Mouse (Mus musculus) Patski (cell line): Measurements from ENCODE around the gene Faim2. TPM values are rescaled to one million over a fixed set of nuclear protein-coding genes. Genes with fewer than 3 reads are reported as not detected.

ENCODE experiments used
- ATAC-seq: fragments of 100-300 bp; one replicate; pipeline ENCODE4 v1.8.0; 2021
- CTCF ChIA-PET: fragments of 350-600 bp; sonication (Branson Sonifier 250); formaldehyde crosslinking; loops from one replicate; lab custom pipeline; 2022; ENCODE audit warnings: inconsistent platforms; lab: Charles Lee
- POLR2A ChIA-PET: fragments of 350-600 bp; sonication (Branson Sonifier 250); formaldehyde crosslinking; loops from one replicate; lab custom pipeline; 2022; ENCODE audit warnings: antibody characterized with exemption, inconsistent platforms; lab: Charles Lee
- DNase-seq: peaks from one replicate; pipeline ENCODE4 v3.0.0-alpha.2; 2011; ENCODE audit warnings: low read depth, low spot score
- H3K27me3 ChIP-seq: fragments of 371-371 bp; one replicate; pipeline ENCODE4 v1.5.1; 2021
- CTCF ChIP-seq: fragments of 100-300 bp; IDR thresholded peaks from one replicate; pipeline ENCODE4 v1.5.1; 2021
- in situ Hi-C: fragments of 300-500 bp; cut with MboI; formaldehyde crosslinking; loops from 3 replicates; pipeline ENCODE4 v1.11.1; 2018; ENCODE audit warnings: low pct_unique_long_range_greater_than_20kb, mixed read lengths
- polyA plus RNA-seq: library from polyadenylated mRNA; unstranded; gene quantifications from one replicate; pipeline ENCODE4 v1.2.3, GENCODE M21; 2021

The Faim2 gene
- polyA plus RNA-seq, 1 experiment from 2014 or later: 0.13 TPM

DNA sequence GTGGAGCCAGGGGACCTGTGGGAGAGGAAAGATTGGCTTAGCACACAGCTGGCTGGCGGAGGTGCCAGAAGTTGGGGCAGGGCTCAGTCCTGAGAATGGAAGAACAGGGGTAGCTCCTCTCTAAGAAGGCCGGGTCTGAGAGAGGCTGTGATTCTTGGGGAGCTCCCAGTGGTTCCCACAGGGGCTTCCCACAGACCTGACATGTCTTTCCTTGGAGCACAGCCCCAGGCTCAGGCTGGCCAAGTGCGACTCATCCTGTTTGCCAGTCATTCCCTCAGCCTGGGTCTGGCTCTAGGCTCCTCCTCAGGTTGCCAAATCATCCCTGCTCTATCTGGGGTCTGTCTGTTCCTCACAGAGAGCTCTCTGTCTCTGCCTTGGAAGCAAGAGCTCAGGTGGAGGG, 17.3 kb downstream of the Faim2 start:
- no peaks in the 10 kb centered on the region for H3K27me3 ChIP-seq
- ChIA-PET CTCF (interaction anchor here (0.6 kb wide), 1 partner anchor 17 kb away, joined by 3 read pairs; the partner anchor contains the start of gene Faim2), POLR2A (no interaction called here)
- in situ Hi-C loops: no loop called here
- TF ChIP-seq CTCF: no peak
- no peak for ATAC-seq
- no peak for DNase-seq

DNA sequence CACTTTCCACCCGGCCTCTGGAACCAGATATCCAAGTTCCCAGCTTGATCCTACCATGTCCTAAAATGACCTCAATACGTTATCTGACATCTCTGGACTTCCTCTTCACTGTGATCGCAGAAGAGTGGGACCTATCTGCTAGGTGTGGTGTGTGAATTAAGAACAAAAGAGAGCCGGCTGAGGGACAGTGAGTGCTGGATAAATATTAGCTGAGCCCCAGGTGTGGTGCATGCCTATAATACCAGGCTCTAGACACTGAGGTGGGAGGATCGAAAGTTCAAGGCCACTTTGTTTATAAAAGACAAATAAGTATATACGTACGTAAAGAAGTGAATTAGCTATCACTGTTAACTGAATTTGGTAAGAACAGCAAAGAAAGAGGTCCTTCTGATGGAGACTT, 18.1 kb downstream of the Faim2 start:
- CTCF ChIA-PET: interaction anchor here (0.6 to 0.9 kb wide), 2 partner anchors 8 to 18 kb away, joined by 3 read pairs; partner anchors contain the start of gene Faim2
- ATAC-seq (no peak), DNase-seq (no peak)
- no peak for TF ChIP-seq CTCF
- in situ Hi-C loops: no loop called here
- POLR2A ChIA-PET: no interaction called here
- H3K27me3 ChIP-seq: no peaks in the 10 kb centered on the region

DNA sequence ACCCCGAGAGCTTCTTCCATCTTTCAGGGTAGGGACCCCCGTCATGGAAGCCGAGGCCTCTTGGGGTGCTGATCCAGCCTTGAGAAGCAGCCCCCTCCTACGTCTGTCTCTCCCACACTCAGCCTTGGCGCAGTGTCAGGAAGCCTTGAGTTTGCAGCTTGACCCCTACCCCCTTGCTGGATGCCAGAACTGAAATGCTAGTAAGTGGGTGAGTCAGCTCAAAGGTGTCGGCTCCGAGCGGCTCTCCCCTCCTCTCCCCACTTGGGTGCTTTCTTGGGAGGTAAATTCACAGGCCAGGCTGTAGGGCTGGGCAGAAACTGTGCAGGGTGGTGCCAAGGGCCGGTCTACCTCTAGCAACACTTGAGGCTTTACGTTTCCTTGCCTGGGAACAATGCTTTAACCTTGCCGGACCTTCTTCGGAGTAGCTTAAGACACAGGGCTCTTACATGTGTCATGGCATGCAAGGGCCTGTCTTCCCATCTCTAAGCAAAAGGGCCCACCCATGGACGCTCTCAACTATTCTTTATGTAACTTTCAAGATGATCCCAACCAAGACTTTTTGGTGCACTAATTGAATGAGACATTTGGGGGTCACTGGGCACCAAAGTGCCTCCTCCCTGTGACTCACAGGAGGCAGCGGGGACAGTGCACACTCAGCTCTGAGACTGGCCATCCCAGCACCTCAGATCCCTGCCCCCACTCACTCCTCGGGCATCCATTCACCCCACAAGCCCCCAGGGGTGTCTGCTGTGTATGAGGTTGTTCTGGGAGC, 22.5 kb downstream of the Faim2 start:
- H3K27me3 ChIP-seq: no peaks in the 10 kb centered on the region
- POLR2A ChIA-PET: no interaction called here
- CTCF ChIA-PET: interaction anchor here (1.0 kb wide), 1 partner anchor 183 kb away, joined by 3 read pairs; no protein-coding TSS in a partner anchor
- DNase-seq (peak; percentile 4), ATAC-seq (no peak)
- TF ChIP-seq CTCF: no peak
- in situ Hi-C loops: no loop called here

GRCm38 (mm10) chr15:99503256-99503655, 24.7 kb downstream of the Faim2 start:
- in situ Hi-C loops: no loop called here
- ChIA-PET CTCF (interaction anchor here (1.3 to 2.0 kb wide), 2 partner anchors 91 to 93 kb away, joined by 4 to 6 read pairs; no protein-coding TSS in a partner anchor), POLR2A (interaction anchor here (1.1 kb wide), 1 partner anchor 90 kb away, joined by 3 read pairs; no protein-coding TSS in a partner anchor)
- no peak for DNase-seq
- TF ChIP-seq CTCF: no peak
- no peak for ATAC-seq
- no peaks in the 10 kb centered on the region for H3K27me3 ChIP-seq

DNA sequence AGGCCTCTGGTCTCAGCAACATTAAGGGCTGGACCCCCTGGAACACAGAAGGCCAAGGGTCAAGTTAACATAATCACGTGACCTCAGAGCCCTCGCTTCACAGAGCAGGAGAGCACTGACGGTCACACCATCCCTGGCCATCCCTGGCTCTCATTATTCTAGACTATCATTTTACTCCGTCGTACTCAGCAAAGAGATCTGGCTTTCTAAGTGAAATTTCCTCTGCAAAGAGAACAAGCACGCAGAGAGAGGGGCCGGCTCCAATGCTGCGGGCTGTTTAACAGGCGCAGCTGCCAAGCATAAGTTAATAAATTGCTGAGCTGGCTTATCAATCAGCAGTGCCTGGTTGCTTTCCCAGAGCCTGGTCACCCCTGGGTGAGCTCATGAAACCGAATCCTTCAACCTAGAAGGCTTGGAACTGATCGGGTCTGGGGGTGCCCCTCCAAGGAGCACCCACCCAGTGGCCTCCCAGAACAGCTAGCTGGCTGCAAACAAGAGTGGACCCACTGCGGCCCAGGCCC, 25.6 kb downstream of the Faim2 start:
- ChIA-PET CTCF (interaction anchor here (2.0 kb wide), 1 partner anchor 92 kb away, joined by 4 read pairs; no protein-coding TSS in a partner anchor), POLR2A (interaction anchor here (1.1 kb wide), 1 partner anchor 91 kb away, joined by 3 read pairs; no protein-coding TSS in a partner anchor)
- in situ Hi-C loops: no loop called here
- no peak for TF ChIP-seq CTCF
- DNase-seq: no peak
- ATAC-seq: no peak
- no peaks in the 10 kb centered on the region for H3K27me3 ChIP-seq

GRCm38 (mm10) chr15:99501292-99502260, 26.4 kb downstream of the Faim2 start:
- ATAC-seq: no peak
- CTCF ChIA-PET: interaction anchor here (1.3 to 7.0 kb wide), 2 partner anchors 30 to 93 kb away, joined by 4 to 50 read pairs; no protein-coding TSS in a partner anchor
- POLR2A ChIA-PET: interaction anchor here (0.6 kb wide), 1 partner anchor 34 kb away, joined by 5 read pairs; no protein-coding TSS in a partner anchor
- no peak for DNase-seq
- no peaks in the 10 kb centered on the region for H3K27me3 ChIP-seq
- in situ Hi-C loops: no loop called here
- TF ChIP-seq CTCF: no peak

- in situ Hi-C loops: no loop called here
- ChIA-PET CTCF (interaction anchor here (1.3 to 7.0 kb wide), 2 partner anchors 31 to 94 kb away, joined by 4 to 50 read pairs; no protein-coding TSS in a partner anchor), POLR2A (interaction anchor here (0.5 kb wide), 1 partner anchor 267 kb away, joined by 4 read pairs; no protein-coding TSS in a partner anchor)
- ATAC-seq (no peak), DNase-seq (no peak)
- no peaks in the 10 kb centered on the region for H3K27me3 ChIP-seq
- no peak for TF ChIP-seq CTCF
Measured at GRCm38 (mm10) chr15:99500320-99500719, 27.6 kb downstream of the Faim2 start.

GRCm38 (mm10) chr15:99499726-99500125, 28.2 kb downstream of the Faim2 start:
- in situ Hi-C loops: loop anchor here (5.0 to 25.0 kb wide), 3 partner anchors 93 to 413 kb away; partner anchors contain the start of genes Aqp5 and Cers5
- no peak for ATAC-seq
- ChIA-PET POLR2A (no interaction called here), CTCF (interaction anchor here (7.0 kb wide), 1 partner anchor 95 kb away, joined by 50 read pairs; no protein-coding TSS in a partner anchor)
- DNase-seq: no peak
- TF ChIP-seq CTCF: no peak
- H3K27me3 ChIP-seq: no peaks in the 10 kb centered on the region

DNA sequence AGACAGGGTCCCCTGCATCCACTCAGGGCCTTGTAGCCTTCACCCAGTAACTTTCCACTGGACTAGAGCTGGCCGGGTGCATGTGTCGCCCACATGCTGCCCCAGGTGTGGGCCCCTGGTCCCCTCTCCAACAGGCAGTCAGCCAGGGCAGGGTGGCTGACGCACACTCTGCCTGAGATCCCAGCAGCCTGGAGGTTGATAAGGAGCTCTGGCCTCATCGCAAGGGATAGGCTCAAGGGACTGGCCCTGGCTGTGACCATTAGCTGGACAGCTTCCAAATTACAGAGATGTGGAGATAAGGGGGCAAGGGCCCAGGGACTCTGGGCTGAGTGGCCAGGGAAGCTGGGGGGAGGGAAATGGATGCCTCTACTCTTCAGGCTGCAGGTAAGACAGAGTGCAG, 29.2 kb downstream of the Faim2 start:
- CTCF ChIA-PET: interaction anchor here (1.2 to 7.0 kb wide), 4 partner anchors 38 to 190 kb away, joined by 3 to 50 read pairs (median 6); no protein-coding TSS in a partner anchor
- no peaks in the 10 kb centered on the region for H3K27me3 ChIP-seq
- TF ChIP-seq CTCF: no peak
- in situ Hi-C loops: loop anchor here (5.0 to 25.0 kb wide), 3 partner anchors 94 to 414 kb away; partner anchors contain the start of genes Aqp5 and Cers5
- ATAC-seq (no peak), DNase-seq (no peak)
- POLR2A ChIA-PET: interaction anchor here (0.8 kb wide), 1 partner anchor 171 kb away, joined by 4 read pairs; the partner anchor contains the start of gene Asic1
